Mouse (Mus musculus): ENCODE results near the gene Commd1.

Commd1 gene

GRCm38 (mm10) chr11:22989786-22990185, 7.6 kb upstream of the Commd1 start:
- DNase-seq: no peak

GRCm38 (mm10) chr11:22987357-22987756, 5.2 kb upstream of the Commd1 start:
- DNase-seq: no peak

DNA sequence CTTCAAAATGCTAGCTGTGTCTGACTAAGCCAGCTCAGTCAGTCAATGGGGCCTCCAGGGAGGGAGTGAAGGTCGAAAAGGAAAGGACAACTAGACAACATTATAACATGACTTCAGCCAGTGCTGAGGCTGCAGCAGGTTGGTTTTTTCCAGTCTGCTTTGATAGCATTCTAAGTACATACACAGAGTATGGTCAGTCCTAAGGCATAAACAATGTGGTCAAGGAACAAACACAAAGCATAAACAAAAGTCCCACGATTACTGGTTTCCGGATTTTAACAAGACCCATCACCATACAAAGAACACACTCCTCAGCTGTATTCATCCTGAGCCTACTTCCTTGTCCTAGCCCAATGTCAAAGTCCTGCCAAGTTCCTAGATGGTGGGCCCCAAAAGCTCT, 3.3 kb upstream of the Commd1 start:
- no peak for DNase-seq

DNA sequence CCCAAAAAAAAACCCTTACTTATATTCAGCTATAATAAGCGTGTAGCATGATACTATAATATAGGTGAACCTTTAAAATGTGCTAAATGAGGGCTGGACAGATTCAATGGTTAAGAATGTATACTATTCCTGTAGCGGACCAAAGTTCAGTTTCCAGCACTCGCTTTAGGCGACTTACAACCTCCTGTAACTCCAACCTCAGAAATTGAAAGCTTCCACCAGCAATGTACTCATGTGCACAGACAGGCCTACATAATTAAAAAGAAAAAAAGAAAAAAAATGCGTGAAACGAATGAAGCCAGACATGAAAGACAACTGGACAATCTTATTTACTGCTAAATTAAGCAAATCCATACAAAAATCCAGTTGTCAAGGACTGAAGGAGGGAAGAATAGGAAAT, 664 bp upstream of the Commd1 start:
- DNase-seq: no peak

GRCm38 (mm10) chr11:22981543-22981950, 635 bp downstream of the Commd1 start:
- no peak for DNase-seq

GRCm38 (mm10) chr11:22981041-22981440, 1.1 kb downstream of the Commd1 start:
- DNase-seq: no peak

DNA sequence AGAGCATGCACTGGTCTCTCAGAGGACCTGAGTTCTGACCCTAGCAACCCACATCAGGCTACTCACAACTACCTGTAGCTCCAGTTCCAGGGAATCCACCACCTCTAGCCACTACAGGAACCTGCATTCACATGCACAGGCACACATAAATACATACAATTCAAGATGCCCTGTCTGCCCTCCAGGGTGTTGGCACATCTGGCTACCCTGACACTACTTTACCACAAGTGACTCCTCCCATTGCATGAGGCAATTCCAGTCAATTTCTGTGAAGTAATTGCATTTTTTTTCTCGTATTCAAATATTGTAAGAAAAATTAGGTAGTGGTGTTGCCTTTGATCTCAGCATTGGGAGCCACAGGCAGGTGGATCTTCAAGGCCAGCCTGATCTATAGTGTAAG, 3.0 kb downstream of the Commd1 start:
- no peak for DNase-seq

- peak; percentile 64 for DNase-seq
Observed at GRCm38 (mm10) chr11:22978711-22979110, 3.5 kb downstream of the Commd1 start.

DNA sequence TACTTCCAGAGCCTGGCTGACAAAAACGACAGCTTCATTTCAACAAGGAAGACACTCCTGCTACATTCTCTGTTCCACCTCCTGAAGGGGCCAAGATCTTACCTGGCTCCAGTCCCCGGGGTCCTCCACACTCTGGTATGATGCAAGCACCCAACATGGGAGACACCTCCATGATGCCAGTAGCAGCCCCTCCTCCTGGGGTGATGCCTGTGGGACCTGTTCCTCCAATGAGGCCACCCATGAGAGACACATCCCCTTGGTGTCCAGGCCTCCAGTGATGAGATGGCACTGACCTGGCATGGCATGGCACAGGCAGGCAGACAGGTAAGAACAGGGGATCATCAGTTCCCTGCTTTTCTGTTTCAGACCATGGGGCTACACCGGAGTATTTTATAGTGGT, 4.0 kb downstream of the Commd1 start:
- no peak for DNase-seq

GRCm38 (mm10) chr11:22973599-22973998, 8.6 kb downstream of the Commd1 start:
- DNase-seq: no peak

DNA sequence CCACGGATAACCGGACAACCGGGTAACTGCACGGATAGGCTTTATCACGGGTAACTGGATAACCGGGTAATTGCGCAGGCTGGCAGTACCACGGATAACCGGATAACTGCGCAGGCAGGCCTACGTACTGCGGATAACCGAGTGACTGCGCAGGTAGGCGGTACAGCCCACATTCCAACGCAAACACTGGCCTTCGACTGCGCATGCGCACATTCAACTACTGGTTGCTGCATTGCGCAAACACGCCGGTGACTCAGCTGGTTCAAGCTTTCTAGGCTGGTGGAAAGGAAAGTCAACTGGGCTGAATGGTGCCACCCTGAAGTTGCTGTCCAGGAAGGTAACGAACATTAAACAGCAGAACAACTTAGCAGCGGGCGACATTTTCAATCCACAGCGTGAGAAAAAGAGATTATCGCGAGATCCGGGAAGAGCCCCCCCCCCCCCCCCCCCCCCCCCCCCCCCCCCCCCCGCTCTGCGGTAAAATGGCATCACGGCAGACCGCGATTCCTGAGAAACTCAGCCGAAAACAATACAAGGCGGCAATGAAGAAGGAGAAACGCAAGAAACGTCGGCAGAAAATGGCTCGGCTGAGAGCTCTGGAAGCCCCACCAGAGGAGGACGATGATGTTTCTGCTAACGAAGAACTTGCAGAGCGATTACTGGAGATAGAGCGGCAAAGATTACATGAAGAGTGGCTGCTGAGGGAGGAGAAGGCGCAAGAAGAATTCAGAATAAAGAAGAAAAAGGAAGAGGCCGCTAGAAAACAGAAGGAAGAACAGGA, 9.2 kb downstream of the Commd1 start:
- DNase-seq: peak; percentile 81

DNA sequence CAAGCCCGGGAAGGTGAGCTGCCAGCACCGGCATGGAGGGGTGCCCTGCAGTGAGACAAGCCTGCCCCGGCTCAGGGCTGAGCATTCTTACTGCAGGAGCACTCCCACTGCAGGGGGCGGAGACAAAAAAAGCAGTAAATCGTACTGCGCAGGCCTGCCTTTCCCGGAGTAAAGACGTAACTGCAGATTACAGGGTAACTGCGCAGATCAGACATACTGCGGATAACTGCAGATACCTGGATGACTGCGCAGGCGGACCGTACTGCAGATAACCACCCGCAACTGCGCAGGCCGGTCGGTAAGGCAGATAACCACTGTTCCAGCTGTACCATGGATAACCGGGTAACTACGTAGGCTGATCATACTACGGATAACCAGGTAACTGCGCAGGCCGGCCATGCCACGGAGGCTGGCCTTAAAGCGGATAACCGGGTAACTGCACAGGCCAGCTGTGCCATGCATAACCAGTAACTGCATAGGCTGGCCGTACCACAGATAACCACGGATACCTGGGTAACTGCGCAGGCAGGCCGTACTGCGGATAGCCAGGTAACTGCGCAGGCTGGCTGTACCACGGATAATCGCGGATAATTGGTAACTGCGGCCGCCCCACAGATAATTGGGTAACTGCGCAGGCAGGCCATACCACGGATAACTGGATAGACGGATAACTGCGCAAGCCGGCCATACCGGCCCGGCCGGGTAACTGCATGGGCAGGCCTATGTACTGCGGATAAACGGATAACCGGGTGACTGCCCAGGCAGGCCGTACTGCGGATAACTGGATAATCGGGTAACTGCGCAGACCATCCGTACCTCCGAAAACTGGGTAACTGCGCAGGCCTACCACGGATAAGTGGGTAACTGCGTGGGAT, 10.1 kb downstream of the Commd1 start, which contains the start of gene Zrsr1:
Gene Zrsr1, plus strand, starts transcription at position 171 of the 875 bp plus-strand sequence.
- DNase-seq: peak; percentile 75

DNA sequence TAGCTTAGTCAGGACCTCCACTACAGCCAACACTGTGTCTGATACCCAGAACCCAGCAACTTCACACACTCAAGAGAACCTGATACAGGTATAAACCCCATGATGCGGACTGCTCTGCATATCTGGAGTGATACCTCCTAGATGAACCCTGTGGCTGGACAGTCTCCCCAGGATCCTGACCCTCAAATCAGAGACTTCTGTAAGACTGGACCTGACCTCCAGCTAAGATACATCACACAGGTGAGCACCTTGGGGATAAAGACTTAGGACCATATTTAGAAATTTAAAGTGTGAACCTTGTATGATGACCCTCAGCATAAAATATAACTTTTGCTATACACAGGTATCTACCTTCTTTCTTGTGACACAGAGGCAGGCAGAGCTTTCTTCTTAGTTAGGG, 11.6 kb downstream of the Commd1 start:
- DNase-seq: no peak

- no peak for DNase-seq
Observed at GRCm38 (mm10) chr11:22969486-22969885, 12.7 kb downstream of the Commd1 start.

DNA sequence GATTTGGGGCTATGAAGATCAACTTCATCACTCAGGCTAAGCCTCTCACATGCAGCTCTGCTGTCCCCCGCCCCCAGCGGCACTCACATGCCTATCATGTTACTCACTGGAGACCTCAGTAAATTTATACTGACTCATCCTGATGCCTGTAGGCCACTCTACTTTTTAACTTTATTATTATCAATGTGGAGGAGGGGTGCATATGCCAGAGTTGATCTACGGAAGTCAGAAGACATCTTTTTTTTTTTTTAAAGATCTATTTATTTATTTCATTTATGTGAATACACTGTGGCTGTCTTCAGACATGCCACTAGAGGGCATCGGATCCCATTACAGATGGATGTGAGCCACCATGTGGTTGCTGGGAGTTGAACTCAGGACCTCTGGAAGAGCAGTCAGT, 16.7 kb downstream of the Commd1 start:
- no peak for DNase-seq

GRCm38 (mm10) chr11:22964401-22964800, 17.8 kb downstream of the Commd1 start:
- DNase-seq: no peak

DNA sequence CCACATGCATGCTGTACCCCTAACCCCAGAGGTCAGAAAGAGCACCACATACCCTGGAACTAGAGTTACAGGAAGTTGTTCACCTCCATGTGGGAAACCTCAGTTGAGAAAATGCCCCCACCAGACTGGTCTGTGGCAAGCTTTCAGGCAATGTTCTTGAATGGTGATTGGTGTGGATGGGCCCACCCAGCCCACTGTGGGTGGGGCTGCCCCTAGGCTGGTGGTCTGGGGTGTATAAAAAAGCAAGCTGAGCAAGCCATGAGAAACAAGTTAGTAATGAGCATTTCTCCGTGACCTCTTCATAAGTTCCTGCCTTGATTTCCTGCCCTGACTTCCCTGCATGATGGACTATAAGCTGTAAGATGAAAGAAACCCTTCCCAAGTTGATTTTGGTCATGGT, 20.1 kb downstream of the Commd1 start:
- no peak for DNase-seq

DNA sequence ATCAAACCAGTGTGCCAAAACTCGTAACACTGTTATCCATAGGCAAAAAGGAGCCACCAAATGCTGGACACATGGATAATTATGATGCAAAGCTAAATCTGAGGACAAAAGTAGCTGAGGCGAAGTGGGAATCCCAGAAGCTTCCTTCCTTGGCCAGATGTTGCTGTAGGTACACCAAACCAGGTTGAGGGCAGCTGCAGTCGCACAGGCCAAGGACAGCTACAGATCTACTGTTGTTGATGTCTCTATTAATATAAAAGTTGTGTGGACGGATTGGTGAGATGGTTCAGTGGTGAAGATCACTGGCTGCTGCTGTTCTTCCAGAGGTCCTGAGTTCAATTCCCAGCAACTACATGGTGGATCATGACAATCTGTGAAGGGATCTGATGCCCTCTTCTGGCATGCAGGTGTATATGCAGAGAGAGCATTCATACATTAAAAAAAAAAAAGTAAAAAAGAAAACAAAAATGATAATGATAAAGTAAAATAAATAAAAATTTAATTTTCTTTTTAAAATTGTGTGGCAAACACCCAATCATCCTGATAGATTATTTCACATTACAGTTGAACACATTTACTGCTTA, 24.3 kb downstream of the Commd1 start:
- no peak for DNase-seq

DNA sequence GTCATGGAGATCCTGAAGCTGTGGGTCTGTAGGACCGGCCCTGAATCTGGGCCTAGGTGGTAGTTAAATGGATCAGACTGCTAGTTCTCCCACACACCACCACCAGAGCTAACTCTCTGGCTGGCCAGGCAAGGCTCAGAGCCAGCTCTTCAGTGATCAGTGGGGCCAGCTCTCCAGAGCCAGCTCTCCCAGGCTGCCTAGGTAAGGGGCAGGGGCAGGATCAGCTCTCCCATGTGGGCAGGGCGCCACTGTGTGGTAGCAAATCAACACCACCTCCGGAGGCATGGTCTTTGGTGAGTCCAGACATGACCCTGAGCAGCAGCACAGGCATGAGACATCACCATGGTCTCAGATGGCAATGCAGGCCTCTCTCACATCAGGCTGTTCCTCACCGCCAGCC, 25.4 kb downstream of the Commd1 start:
- DNase-seq: no peak

DNA sequence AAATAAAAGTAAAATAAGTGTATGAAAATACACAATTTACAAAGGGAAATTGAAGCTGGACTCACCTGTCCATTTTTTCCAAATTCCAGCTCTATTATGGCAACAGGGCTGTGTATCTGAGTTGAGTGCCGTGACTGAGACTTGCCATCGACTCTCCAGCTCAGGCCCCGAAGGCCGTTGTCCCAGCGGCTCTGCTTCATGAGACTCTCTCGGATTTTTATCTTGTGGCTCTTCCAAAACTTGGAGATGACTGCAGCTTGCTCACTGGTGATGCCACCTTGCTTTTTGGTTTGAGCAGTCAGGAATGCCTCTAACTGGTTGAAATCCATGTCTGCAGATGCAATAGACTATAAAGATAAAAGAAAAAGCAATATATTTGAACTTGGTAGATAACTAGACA, 25.8 kb downstream of the Commd1 start:
- DNase-seq: no peak

- DNase-seq: no peak
Observed at GRCm38 (mm10) chr11:22952668-22953067, 29.5 kb downstream of the Commd1 start.

- DNase-seq: no peak
Observed at GRCm38 (mm10) chr11:22950131-22950530, 32.1 kb downstream of the Commd1 start.

DNA sequence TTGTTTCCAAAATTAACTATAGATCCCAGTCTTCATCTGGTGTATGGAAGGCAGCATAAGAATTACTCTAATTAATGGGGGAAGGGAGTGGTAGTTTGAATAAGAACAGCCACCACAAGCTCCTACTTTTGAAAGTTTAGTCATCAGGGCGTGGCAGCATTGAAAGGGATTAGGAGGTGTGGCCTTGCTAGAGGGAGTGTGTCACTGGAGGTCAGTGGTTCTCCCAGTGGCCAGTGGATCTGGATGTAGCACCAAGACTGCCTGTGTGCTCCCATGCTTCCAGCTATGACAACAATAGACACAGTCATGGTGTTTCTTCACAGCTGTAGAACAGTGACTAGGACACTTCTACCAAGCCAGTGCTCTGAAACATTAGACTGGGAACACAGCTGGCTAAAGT, 33.1 kb downstream of the Commd1 start:
- no peak for DNase-seq

DNA sequence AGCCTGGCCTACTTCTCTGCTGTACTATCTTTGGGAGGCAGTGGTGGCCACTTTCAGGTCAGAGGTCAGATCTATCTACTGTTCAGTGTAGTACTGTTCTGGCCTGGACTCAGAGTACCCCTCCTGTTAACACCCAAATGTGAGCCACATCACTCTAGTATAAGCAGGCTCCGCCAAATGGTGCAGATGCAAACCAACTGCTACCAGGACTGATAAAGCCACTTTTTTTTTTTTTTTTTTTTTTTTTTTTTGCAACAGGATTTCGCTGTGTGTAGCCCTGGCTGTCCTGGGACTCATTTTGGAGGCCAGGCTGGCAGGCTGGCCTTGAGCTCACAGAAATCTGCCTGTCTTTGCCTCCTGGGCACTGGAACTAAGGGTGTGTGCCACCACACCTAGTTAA, 43.2 kb downstream of the Commd1 start:
- no peak for DNase-seq
